Mouse (Mus musculus): ENCODE data around the gene Slf2. TPM values are rescaled to one million over a fixed set of nuclear protein-coding genes. Genes with fewer than 3 reads are reported as not detected.
A peak's percentile ranks its signal among the peaks of the same experiment; 100 is the strongest.

Slf2 gene
- polyA plus RNA-seq, 1 experiment from 2014 or later = 29.4 TPM

GRCm38 (mm10) chr19:45016341-45017215 lies 85.6 kb downstream of the Slf2 start:
- H3K4me1 ChIP-seq = peaks cover 68% of the 10 kb centered on the region

GRCm38 (mm10) chr19:45017216-45017771 lies 86.3 kb downstream of the Slf2 start:
- Histone ChIP-seq H3K27me3 (no peaks in the 10 kb centered on the region), H3K9ac (peak overlapping the region; percentile 89), H3K36me3 (peaks cover 10% of the 10 kb centered on the region; the same call in 1 of the 2 replicates), H3K27ac (peak overlapping the region; percentile 99), H3K4me1 (peaks cover 70% of the 10 kb centered on the region), H3K4me3 (peak overlapping the region; percentile 74), H3K4me2 (peak overlapping the region; percentile 79), H3K9me3 (no peaks in the 10 kb centered on the region)
- under 1% methylated on average over 26 of the region's 27 CpGs for WGBS
- ATAC-seq (ENCODE audit: borderline replicate concordance, extremely low read depth, low FRiP score, low TSS enrichment) = peak; percentile 65

More at GRCm38 (mm10) chr19:45016341-45017215, 85.6 kb downstream of the Slf2 start:
- H3K9me3 ChIP-seq = no peaks in the 10 kb centered on the region
- 1% methylated on average over 18 of the region's 18 CpGs for WGBS
- peak overlapping the region; percentile 60 for H3K9ac ChIP-seq
- peaks cover 8% of the 10 kb centered on the region for H3K36me3 ChIP-seq
- H3K27ac ChIP-seq = peak overlapping the region; percentile 99
- no peaks in the 10 kb centered on the region for H3K27me3 ChIP-seq
- H3K4me3 ChIP-seq = peak overlapping the region; percentile 74
- peak overlapping the region; percentile 79 for H3K4me2 ChIP-seq
- ATAC-seq (ENCODE audit: borderline replicate concordance, extremely low read depth, low FRiP score, low TSS enrichment) = peak; percentile 52

- Histone ChIP-seq H3K36me3 (peaks cover 16% of the 10 kb centered on the region), H3K27me3 (no peaks in the 10 kb centered on the region), H3K27ac (peak overlapping the region; percentile 99), H3K4me1 (peaks cover 67% of the 10 kb centered on the region), H3K9ac (peak overlapping the region; percentile 89), H3K9me3 (no peaks in the 10 kb centered on the region), H3K4me3 (peak overlapping the region; percentile 74), H3K4me2 (peak overlapping the region; percentile 79)
- 1% methylated on average over 46 of the region's 48 CpGs for WGBS
- ATAC-seq (ENCODE audit: borderline replicate concordance, extremely low read depth, low FRiP score, low TSS enrichment) = peak; percentile 73
Observed at GRCm38 (mm10) chr19:45017909-45018308, 87.0 kb downstream of the Slf2 start.

GRCm38 (mm10) chr19:45018351-45018831 lies 87.4 kb downstream of the Slf2 start:
- no peaks in the 10 kb centered on the region for H3K9me3 ChIP-seq
- no peaks in the 10 kb centered on the region for H3K27me3 ChIP-seq
- peaks cover 63% of the 10 kb centered on the region for H3K4me1 ChIP-seq
- WGBS = under 1% methylated on average over 13 of the region's 13 CpGs
- no peak for ATAC-seq (ENCODE audit: borderline replicate concordance, extremely low read depth, low FRiP score, low TSS enrichment)
- peaks cover 18% of the 10 kb centered on the region for H3K36me3 ChIP-seq
- H3K4me2 ChIP-seq = peak overlapping the region; percentile 79
- H3K4me3 ChIP-seq = peak overlapping the region; percentile 74
- peak overlapping the region; percentile 99 for H3K27ac ChIP-seq
- peak overlapping the region; percentile 89 for H3K9ac ChIP-seq

GRCm38 (mm10) chr19:45020348-45020747 lies 89.4 kb downstream of the Slf2 start:
- peaks cover 35% of the 10 kb centered on the region for H3K36me3 ChIP-seq
- H3K4me2 ChIP-seq = peak overlapping the region; percentile 79
- no peak for ATAC-seq (ENCODE audit: borderline replicate concordance, extremely low read depth, low FRiP score, low TSS enrichment)
- peak overlapping the region; percentile 5; the same call in 1 of the 2 replicates for H3K4me3 ChIP-seq
- no peaks in the 10 kb centered on the region for H3K27me3 ChIP-seq
- H3K4me1 ChIP-seq = peaks cover 50% of the 10 kb centered on the region
- H3K27ac ChIP-seq = no peak overlapping the region
- WGBS = 36% methylated on average over 6 of the region's 6 CpGs
- no peaks in the 10 kb centered on the region for H3K9me3 ChIP-seq
- no peak overlapping the region for H3K9ac ChIP-seq

GRCm38 (mm10) chr19:45021362-45021761 lies 90.4 kb downstream of the Slf2 start:
- Histone ChIP-seq H3K4me2 (peak overlapping the region; percentile 79; the same call in 1 of the 2 replicates), H3K27me3 (no peaks in the 10 kb centered on the region), H3K9me3 (no peaks in the 10 kb centered on the region), H3K9ac (0 out of 2 replicates have a peak overlapping the region, but pooled peaks have one; percentile 10), H3K4me3 (no peak overlapping the region), H3K27ac (no peak overlapping the region), H3K36me3 (peaks cover 46% of the 10 kb centered on the region), H3K4me1 (peaks cover 46% of the 10 kb centered on the region)
- ATAC-seq (ENCODE audit: borderline replicate concordance, extremely low read depth, low FRiP score, low TSS enrichment) = no peak
- WGBS = 82% methylated on average over 15 of the region's 15 CpGs

GRCm38 (mm10) chr19:45023993-45024392 lies 93.0 kb downstream of the Slf2 start:
- Histone ChIP-seq H3K27ac (no peak overlapping the region), H3K4me3 (no peak overlapping the region), H3K27me3 (no peaks in the 10 kb centered on the region), H3K9ac (no peak overlapping the region), H3K9me3 (no peaks in the 10 kb centered on the region), H3K36me3 (peaks cover 67% of the 10 kb centered on the region), H3K4me1 (peaks cover 33% of the 10 kb centered on the region), H3K4me2 (no peak overlapping the region)
- no peak for ATAC-seq (ENCODE audit: borderline replicate concordance, extremely low read depth, low FRiP score, low TSS enrichment)
- WGBS = 69% methylated on average over 10 of the region's 11 CpGs

- WGBS = 71% methylated on average over 20 of the region's 20 CpGs
- Histone ChIP-seq H3K9me3 (no peaks in the 10 kb centered on the region), H3K4me1 (peaks cover 25% of the 10 kb centered on the region), H3K27me3 (no peaks in the 10 kb centered on the region), H3K9ac (no peak overlapping the region), H3K4me2 (no peak overlapping the region), H3K4me3 (no peak overlapping the region), H3K36me3 (peaks cover 67% of the 10 kb centered on the region), H3K27ac (no peak overlapping the region)
- no peak for ATAC-seq (ENCODE audit: borderline replicate concordance, extremely low read depth, low FRiP score, low TSS enrichment)
Observed at GRCm38 (mm10) chr19:45024775-45025174, 93.8 kb downstream of the Slf2 start.

- H3K4me3 ChIP-seq = no peak overlapping the region
- no peak overlapping the region for H3K4me2 ChIP-seq
- H3K36me3 ChIP-seq = peaks cover 67% of the 10 kb centered on the region
- H3K27me3 ChIP-seq = no peaks in the 10 kb centered on the region
- H3K9me3 ChIP-seq = no peaks in the 10 kb centered on the region
- 89% methylated on average over 37 of the region's 37 CpGs for WGBS
- H3K4me1 ChIP-seq = peaks cover 24% of the 10 kb centered on the region
- no peak overlapping the region for H3K9ac ChIP-seq
- H3K27ac ChIP-seq = no peak overlapping the region
- ATAC-seq (ENCODE audit: borderline replicate concordance, extremely low read depth, low FRiP score, low TSS enrichment) = no peak
Observed at GRCm38 (mm10) chr19:45025937-45026568, 95.1 kb downstream of the Slf2 start.

- Histone ChIP-seq H3K27ac (no peak overlapping the region; the same call in 1 of the 2 replicates), H3K4me1 (peaks cover 27% of the 10 kb centered on the region), H3K9ac (no peak overlapping the region), H3K9me3 (no peaks in the 10 kb centered on the region), H3K36me3 (peaks cover 58% of the 10 kb centered on the region), H3K4me2 (no peak overlapping the region), H3K4me3 (no peak overlapping the region), H3K27me3 (no peaks in the 10 kb centered on the region)
- no peak for ATAC-seq (ENCODE audit: borderline replicate concordance, extremely low read depth, low FRiP score, low TSS enrichment)
- 65% methylated on average over 6 of the region's 6 CpGs for WGBS
Observed at GRCm38 (mm10) chr19:45026958-45027670, 96.2 kb downstream of the Slf2 start.

GRCm38 (mm10) chr19:45027848-45028247 lies 96.9 kb downstream of the Slf2 start:
- H3K27ac ChIP-seq = no peak overlapping the region
- peaks cover 34% of the 10 kb centered on the region for H3K4me1 ChIP-seq
- no peaks in the 10 kb centered on the region for H3K9me3 ChIP-seq
- H3K9ac ChIP-seq = no peak overlapping the region
- 76% methylated on average over 6 of the region's 6 CpGs for WGBS
- H3K27me3 ChIP-seq = no peaks in the 10 kb centered on the region
- no peak overlapping the region for H3K4me2 ChIP-seq
- no peak for ATAC-seq (ENCODE audit: borderline replicate concordance, extremely low read depth, low FRiP score, low TSS enrichment)
- peaks cover 52% of the 10 kb centered on the region for H3K36me3 ChIP-seq
- no peak overlapping the region for H3K4me3 ChIP-seq

All from lung, embryonic 15.5 days (tissue).